Mouse (Mus musculus) mouse trophoblast stem cell (cell line): Measurements from ENCODE around the gene Atp1a4.

Experiments used
- in situ Hi-C, 2 experiments: fragments of 300-500 bp; cut with MseI, MboI; formaldehyde crosslinking; loops; 2 replicates in 1 of 2; 3 replicates in 1 of 2; pipeline ENCODE4 v1.15.1; 2025

The Atp1a4 gene

GRCm38 (mm10) chr1:172198316-172198715 is 59.9 kb downstream of the Atp1a4 start:
- in situ Hi-C loops, result no loop called here

- in situ Hi-C loops, result no loop called here
Measured at GRCm38 (mm10) chr1:172197851-172198250, 60.4 kb downstream of the Atp1a4 start.

DNA sequence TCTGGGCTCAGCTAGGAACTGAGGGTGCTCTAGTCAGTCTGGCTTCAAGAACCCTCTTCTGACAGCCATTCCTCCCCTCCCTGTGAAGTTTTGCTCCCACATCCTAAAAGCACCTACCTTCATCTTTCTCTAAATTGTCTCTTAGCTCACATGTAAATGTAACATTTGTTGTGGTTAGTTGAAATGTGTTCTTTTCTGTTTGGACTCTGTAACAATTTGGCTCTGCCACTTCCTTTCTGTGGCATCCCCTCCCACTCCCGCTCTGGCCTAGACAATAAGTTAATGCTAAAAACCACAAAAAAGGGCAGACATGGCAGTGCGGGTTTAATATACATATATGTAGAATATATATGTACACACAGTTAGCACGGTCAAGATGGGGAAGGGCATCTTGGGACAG is 61.1 kb downstream of the Atp1a4 start:
- in situ Hi-C loops, result no loop called here

GRCm38 (mm10) chr1:172194435-172194834 is 63.8 kb downstream of the Atp1a4 start:
- in situ Hi-C loops, result no loop called here

GRCm38 (mm10) chr1:172192217-172192616 is 66.0 kb downstream of the Atp1a4 start:
- in situ Hi-C loops, result no loop called here

GRCm38 (mm10) chr1:172191578-172191977 is 66.6 kb downstream of the Atp1a4 start:
- in situ Hi-C loops, result no loop called here

GRCm38 (mm10) chr1:172188891-172189290 is 69.3 kb downstream of the Atp1a4 start:
- in situ Hi-C loops, result no loop called here

- in situ Hi-C loops, result no loop called here
Measured at GRCm38 (mm10) chr1:172186401-172187289, 71.6 kb downstream of the Atp1a4 start.

GRCm38 (mm10) chr1:172183915-172184314 is 74.3 kb downstream of the Atp1a4 start:
- in situ Hi-C loops, result no loop called here

DNA sequence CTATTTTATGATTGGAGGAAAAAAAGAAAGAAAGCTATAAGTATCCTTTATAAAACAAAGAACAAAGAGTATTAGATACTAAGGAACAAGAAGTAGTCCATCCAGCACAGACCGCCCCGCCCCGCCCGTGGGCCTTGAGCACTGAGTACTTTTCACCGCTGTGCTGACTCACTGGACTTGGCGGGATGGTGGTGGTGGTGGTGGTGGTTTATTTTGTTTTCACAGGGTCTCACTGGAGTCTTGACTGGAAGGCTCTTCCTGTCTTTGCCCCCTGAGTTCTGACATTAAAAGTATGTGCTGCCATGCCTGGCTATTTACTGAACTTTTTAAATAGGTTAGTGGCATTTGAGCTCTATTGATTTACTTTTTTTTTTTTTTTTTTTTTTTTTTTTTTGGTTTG is 75.2 kb downstream of the Atp1a4 start:
- in situ Hi-C loops, result no loop called here

- in situ Hi-C loops, result no loop called here
Measured at GRCm38 (mm10) chr1:172181777-172182176, 76.4 kb downstream of the Atp1a4 start.

DNA sequence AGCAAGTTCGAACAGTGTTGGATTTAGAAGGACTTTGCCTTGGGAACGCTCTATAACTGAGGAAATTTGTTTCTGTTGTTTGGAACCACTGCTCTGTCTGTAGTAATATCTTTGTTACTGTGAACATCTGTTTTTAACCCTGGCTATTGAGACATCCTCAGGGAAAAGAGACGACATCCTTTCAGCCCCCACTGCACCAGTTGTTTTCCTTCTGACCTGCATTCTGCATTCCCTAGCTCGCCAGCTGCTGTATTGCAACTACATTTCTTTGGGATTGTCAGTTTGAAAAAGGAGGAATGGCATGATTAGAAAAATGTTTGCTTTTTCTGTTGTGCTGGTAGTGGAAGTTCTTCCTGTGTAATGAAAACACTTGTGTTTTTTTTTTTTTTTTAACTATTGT is 77.3 kb downstream of the Atp1a4 start:
- in situ Hi-C loops, result no loop called here

- in situ Hi-C loops, result no loop called here
Measured at GRCm38 (mm10) chr1:172179102-172179501, 79.1 kb downstream of the Atp1a4 start.

DNA sequence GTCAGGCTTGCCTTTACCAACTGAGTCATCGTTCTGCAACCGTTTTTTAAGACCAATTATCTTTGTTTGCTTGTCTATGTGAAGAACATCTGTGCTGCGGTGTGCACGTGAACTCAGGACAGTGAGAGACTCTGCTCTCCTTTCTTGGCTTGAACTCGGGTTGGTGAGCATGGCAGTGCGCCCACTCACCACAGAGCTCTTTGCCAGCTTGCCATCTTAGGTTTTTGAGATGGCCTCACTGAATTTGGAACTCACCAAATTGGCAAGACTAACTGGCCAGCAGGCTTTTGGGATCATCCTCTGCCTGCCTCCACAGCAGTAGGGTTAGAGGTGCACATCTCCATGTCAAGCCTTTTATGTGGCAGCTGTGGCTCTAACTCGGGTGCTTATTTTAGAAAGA is 80.4 kb downstream of the Atp1a4 start:
- in situ Hi-C loops, result no loop called here
